Mouse (Mus musculus): ENCODE measurements around the gene Fam234a.

Fam234a gene

DNA sequence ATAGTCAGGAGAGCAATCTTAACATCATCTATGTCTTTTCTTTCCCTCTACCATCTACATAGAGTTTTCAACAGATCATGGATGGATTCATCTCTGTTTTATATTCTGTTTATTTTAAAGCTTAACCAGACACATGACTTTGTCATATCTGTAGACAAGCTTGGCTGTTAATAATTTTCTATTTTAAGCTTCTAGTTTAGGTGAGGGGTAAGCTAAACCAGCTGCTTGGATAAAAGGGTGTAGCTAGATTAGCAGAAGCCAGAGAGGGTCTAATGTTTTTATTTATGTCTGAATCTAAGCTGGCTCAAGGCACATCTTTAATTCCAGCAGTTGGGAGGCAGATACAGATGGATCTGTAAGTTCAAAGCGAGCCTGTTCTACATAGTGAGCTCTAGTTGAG lies 81.3 kb downstream of the Fam234a start:
- DNase-seq = no peak
